Mouse (Mus musculus) lung, embryonic 16.5 days (tissue): Measurements from ENCODE around the gene Cdc27. TPM values are rescaled to one million over a fixed set of nuclear protein-coding genes. Genes with fewer than 3 reads are reported as not detected.

Source experiments
- ATAC-seq: fragments of 200-750 bp; cut with Nextera tagmentation; 2 replicates; pipeline ENCODE4 v1.8.0; 2017; ENCODE audit warnings: low read depth, mild to moderate bottlenecking, moderate library complexity
- H3K27ac ChIP-seq: fragments of 300-500 bp; sonication (generic); 2 replicates; pipeline ENCODE4 v1.5.1; 2014; ENCODE audit warnings: mild to moderate bottlenecking, control low read depth, low read length
- H3K27me3 ChIP-seq: fragments of 300-500 bp; sonication (generic); 2 replicates; pipeline ENCODE4 v1.6.1; 2014; ENCODE audit warnings: low read depth, low read length, mixed read lengths; ENCODE audit not compliant: control insufficient read depth, insufficient read depth
- H3K36me3 ChIP-seq: fragments of 300-500 bp; sonication (generic); 2 replicates; pipeline ENCODE4 v1.6.1; 2014; ENCODE audit warnings: low read length; ENCODE audit not compliant: control insufficient read depth, insufficient read depth
- H3K4me1 ChIP-seq: fragments of 300-500 bp; sonication (generic); replicated peaks from 2 replicates; pipeline ENCODE4 v1.6.1; 2014; ENCODE audit warnings: low read length, mixed read lengths; ENCODE audit not compliant: control insufficient read depth, insufficient read depth
- H3K4me2 ChIP-seq: fragments of 300-500 bp; sonication (generic); 2 replicates; pipeline ENCODE4 v1.6.1; 2014; ENCODE audit warnings: low read depth, low read length, control low read depth
- H3K4me3 ChIP-seq: fragments of 300-500 bp; sonication (generic); 2 replicates; pipeline ENCODE4 v1.5.1; 2014; ENCODE audit warnings: mild to moderate bottlenecking, low read length, control low read depth
- H3K9ac ChIP-seq: fragments of 300-500 bp; sonication (generic); 2 replicates; pipeline ENCODE4 v1.6.1; 2014; ENCODE audit warnings: low read length, control low read depth
- H3K9me3 ChIP-seq: fragments of 300-500 bp; sonication (generic); 2 replicates; pipeline ENCODE4 v1.6.1; 2016; ENCODE audit warnings: low read length; ENCODE audit not compliant: control insufficient read depth
- WGBS: fragments of 180-500 bp; shearing (Covaris S2); extraction: QIAGEN DNeasy Blood & Tissue Kit; methylation state at CpG from one replicate; pipeline ENCODE4 v1.1.7; 2014; 5-methylcytosine and 5-hydroxymethylcytosine counted together
- polyA plus RNA-seq: library from polyadenylated mRNA; unstranded; fragments of >200 nt; fragmentation: Nextera tagmentation; extraction: Ambion mirVana; gene quantifications from 2 replicates; pipeline ENCODE4 v1.2.1, GENCODE M21; 2015

Gene Cdc27
- polyA plus RNA-seq, 1 experiment from 2014 or later: 37.8 TPM

- H3K36me3 ChIP-seq: no peaks in the 10 kb centered on the region
- no peak overlapping the region for H3K4me2 ChIP-seq
- no peak overlapping the region for H3K9ac ChIP-seq
- no peak overlapping the region for H3K27ac ChIP-seq
- ATAC-seq: no peak
- H3K9me3 ChIP-seq: no peaks in the 10 kb centered on the region
- WGBS: 64% methylated on average over 4 of the region's 4 CpGs
- H3K4me3 ChIP-seq: no peak overlapping the region
- no peaks in the 10 kb centered on the region for H3K4me1 ChIP-seq
- H3K27me3 ChIP-seq: no peaks in the 10 kb centered on the region
Observed at GRCm38 (mm10) chr11:104479505-104479904, 70.9 kb downstream of the Cdc27 start.

- Histone ChIP-seq H3K27ac (peak overlapping the region; percentile 57; the same call in 1 of the 2 replicates), H3K4me2 (peak overlapping the region; percentile 91), H3K9ac (peak overlapping the region; percentile 97), H3K4me1 (peaks cover 7% of the 10 kb centered on the region), H3K36me3 (peaks cover 3% of the 10 kb centered on the region; the same call in 1 of the 2 replicates), H3K4me3 (peak overlapping the region; percentile 93), H3K9me3 (no peaks in the 10 kb centered on the region), H3K27me3 (no peaks in the 10 kb centered on the region)
- WGBS: 0% methylated on average over 9 of the region's 19 CpGs
- ATAC-seq: peak; percentile 100
Observed at GRCm38 (mm10) chr11:104469371-104469835, 81.0 kb downstream of the Cdc27 start.

- H3K27me3 ChIP-seq: no peaks in the 10 kb centered on the region
- peak within 1 kb of the TSS; percentile 97 for H3K9ac ChIP-seq
- no peaks in the 10 kb centered on the region for H3K9me3 ChIP-seq
- H3K27ac ChIP-seq: peak within 1 kb of the TSS; percentile 57
- H3K4me2 ChIP-seq: peak within 1 kb of the TSS; percentile 91
- H3K4me1 ChIP-seq: peaks cover 7% of the 10 kb centered on the region
- peak; percentile 86 for ATAC-seq
- peaks cover 3% of the 10 kb centered on the region; the same call in 1 of the 2 replicates for H3K36me3 ChIP-seq
- under 1% methylated on average over 53 of the region's 69 CpGs for WGBS
- peak within 1 kb of the TSS; percentile 93 for H3K4me3 ChIP-seq
Observed at GRCm38 (mm10) chr11:104468751-104469268, 81.6 kb downstream of the Cdc27 start, which contains the start of gene Kansl1. Gene Kansl1 (minus strand): TSS chr11:104468861.

GRCm38 (mm10) chr11:104467698-104468097, 82.7 kb downstream of the Cdc27 start:
- Histone ChIP-seq H3K9me3 (no peaks in the 10 kb centered on the region), H3K4me2 (no peak overlapping the region), H3K36me3 (peaks cover 6% of the 10 kb centered on the region; the same call in 1 of the 2 replicates), H3K9ac (no peak overlapping the region), H3K4me1 (peaks cover 7% of the 10 kb centered on the region), H3K27me3 (no peaks in the 10 kb centered on the region), H3K27ac (no peak overlapping the region), H3K4me3 (no peak overlapping the region)
- WGBS: 69% methylated on average over 5 of the region's 5 CpGs
- ATAC-seq: no peak

- Histone ChIP-seq H3K27me3 (no peaks in the 10 kb centered on the region), H3K9me3 (no peaks in the 10 kb centered on the region), H3K4me2 (no peak overlapping the region), H3K9ac (no peak overlapping the region), H3K4me3 (no peak overlapping the region), H3K27ac (no peak overlapping the region), H3K36me3 (peaks cover 4% of the 10 kb centered on the region; the same call in 1 of the 2 replicates), H3K4me1 (no peaks in the 10 kb centered on the region)
- no peak for ATAC-seq
Observed at GRCm38 (mm10) chr11:104461551-104461950, 88.9 kb downstream of the Cdc27 start.

- Histone ChIP-seq H3K4me3 (no peak overlapping the region), H3K36me3 (0 out of 2 replicates have a peak, but pooled peaks cover 3% of the 10 kb centered on the region), H3K27me3 (no peaks in the 10 kb centered on the region), H3K4me2 (no peak overlapping the region), H3K27ac (no peak overlapping the region), H3K4me1 (no peaks in the 10 kb centered on the region), H3K9ac (no peak overlapping the region), H3K9me3 (no peaks in the 10 kb centered on the region)
- 93% methylated on average over 2 of the region's 2 CpGs for WGBS
- ATAC-seq: no peak
Observed at GRCm38 (mm10) chr11:104459671-104460070, 90.7 kb downstream of the Cdc27 start.

GRCm38 (mm10) chr11:104458507-104458906, 91.9 kb downstream of the Cdc27 start:
- H3K4me3 ChIP-seq: no peak overlapping the region
- H3K9ac ChIP-seq: no peak overlapping the region
- H3K27ac ChIP-seq: no peak overlapping the region
- 57% methylated on average over 2 of the region's 2 CpGs for WGBS
- no peaks in the 10 kb centered on the region for H3K4me1 ChIP-seq
- ATAC-seq: no peak
- H3K9me3 ChIP-seq: no peaks in the 10 kb centered on the region
- H3K36me3 ChIP-seq: 0 out of 2 replicates have a peak, but pooled peaks cover 3% of the 10 kb centered on the region
- no peaks in the 10 kb centered on the region for H3K27me3 ChIP-seq
- no peak overlapping the region for H3K4me2 ChIP-seq

Other genes with a start within 250 kb of the Cdc27 start
- gene Kansl1, start 81.8 kb downstream of the Cdc27 start, polyA plus RNA-seq: 21.6 and 21.9 TPM in 2 replicates
- gene Myl4, start within 50 bp of the Cdc27 start, polyA plus RNA-seq: 90.2 and 115 TPM in 2 replicates
- gene Itgb3, start 57.4 kb upstream of the Cdc27 start, polyA plus RNA-seq: 4.5 and 4.6 TPM in 2 replicates
- gene Gm11639, start 135.1 kb upstream of the Cdc27 start, polyA plus RNA-seq: 0.01 TPM in 1 of 2 replicates, not detected in the other